Mouse (Mus musculus) heart, embryonic 13.5 days (tissue): ENCODE results near the gene Cars. TPM values are rescaled to one million over a fixed set of nuclear protein-coding genes. Genes with fewer than 3 reads are reported as not detected.

Experiments used
- microRNA-seq: library from miRNA; unstranded; fragments of <30 nt; microRNA quantifications from one replicate; pipeline ENCODE4, GENCODE M21; 2016
- polyA plus RNA-seq: library from polyadenylated mRNA; unstranded; fragments of >200 nt; fragmentation: Nextera tagmentation; extraction: Ambion mirVana; gene quantifications from 2 replicates; pipeline ENCODE4 v1.2.1, GENCODE M21; 2015

Cars gene
- polyA plus RNA-seq, 1 experiment from 2014 or later: 26.6 TPM

Small RNA genes within 50 kb of the gene (microRNA-seq; reads per million reads assigned to microRNA genes)
- gene Mir7064: not detected

Other genes with a start within 250 kb of the Cars start
- 621 and 622 TPM in 2 replicates for gene Cdkn1c, start 139.0 kb downstream of the Cars start, polyA plus RNA-seq
- gene Slc22a18, start 126.4 kb downstream of the Cars start, polyA plus RNA-seq: 0.90 and 1.3 TPM in 2 replicates
- gene Phlda2, start 96.9 kb downstream of the Cars start, polyA plus RNA-seq: 1.2 and 2.3 TPM in 2 replicates
- gene Nap1l4, start 51.0 kb downstream of the Cars start, polyA plus RNA-seq: 217 and 223 TPM in 2 replicates
- 0.46 and 0.62 TPM in 2 replicates for gene Tnfrsf26, start 28.6 kb upstream of the Cars start, polyA plus RNA-seq
- gene Tnfrsf22, start 49.6 kb upstream of the Cars start, polyA plus RNA-seq: 3.8 and 5.3 TPM in 2 replicates
- 2.4 and 3.1 TPM in 2 replicates for gene Tnfrsf23, start 85.8 kb upstream of the Cars start, polyA plus RNA-seq
- gene Osbpl5, start 156.9 kb upstream of the Cars start, polyA plus RNA-seq: 34.8 and 36.2 TPM in 2 replicates
- not detected in 2 replicates for gene Mrgprg, start 166.9 kb upstream of the Cars start, polyA plus RNA-seq
- gene Mrgpre, start 184.4 kb upstream of the Cars start, polyA plus RNA-seq: 1.8 and 1.9 TPM in 2 replicates
- gene Nadsyn1, start 222.8 kb upstream of the Cars start, polyA plus RNA-seq: 6.4 and 6.5 TPM in 2 replicates
- 24.5 and 25.6 TPM in 2 replicates for gene Dhcr7, start 223.1 kb upstream of the Cars start, polyA plus RNA-seq